Mouse (Mus musculus) frontal cortex, adult (tissue): ENCODE data around the gene Fchsd2.
A peak's percentile ranks its signal among the peaks of the same experiment; 100 is the strongest.

ENCODE experiments used
- ATAC-seq: cut with Nextera tagmentation; 2 replicates; pipeline ENCODE4 v1.9.2; 2017; ENCODE audit warnings: mild to moderate bottlenecking, moderate library complexity, mixed read lengths; ENCODE audit not compliant: low TSS enrichment

Fchsd2 gene

GRCm38 (mm10) chr7:101287820-101288219 is 195.2 kb downstream of the Fchsd2 start:
- ATAC-seq, result no peak

GRCm38 (mm10) chr7:101288436-101288835 is 195.8 kb downstream of the Fchsd2 start:
- ATAC-seq, result 0 out of 2 replicates have a peak, but pooled peaks have one; percentile 31

- ATAC-seq, result no peak
Measured at GRCm38 (mm10) chr7:101290401-101290800, 197.7 kb downstream of the Fchsd2 start.

GRCm38 (mm10) chr7:101291211-101291610 is 198.5 kb downstream of the Fchsd2 start:
- no peak for ATAC-seq

GRCm38 (mm10) chr7:101291641-101292040 is 199.0 kb downstream of the Fchsd2 start:
- ATAC-seq, result no peak

- no peak for ATAC-seq
Measured at GRCm38 (mm10) chr7:101292086-101292485, 199.4 kb downstream of the Fchsd2 start.

- ATAC-seq, result no peak
Measured at GRCm38 (mm10) chr7:101292696-101293095, 200.0 kb downstream of the Fchsd2 start.

GRCm38 (mm10) chr7:101293138-101293537 is 200.5 kb downstream of the Fchsd2 start:
- ATAC-seq, result no peak

- ATAC-seq, result no peak
Measured at GRCm38 (mm10) chr7:101293611-101294010, 200.9 kb downstream of the Fchsd2 start.

GRCm38 (mm10) chr7:101295438-101295837 is 202.8 kb downstream of the Fchsd2 start:
- no peak for ATAC-seq

GRCm38 (mm10) chr7:101296252-101297022 is 203.8 kb downstream of the Fchsd2 start:
- ATAC-seq, result peak; percentile 85

GRCm38 (mm10) chr7:101297023-101297405 is 204.4 kb downstream of the Fchsd2 start:
- ATAC-seq, result 0 out of 2 replicates have a peak, but pooled peaks have one; percentile 4

- ATAC-seq, result no peak
Measured at GRCm38 (mm10) chr7:101298375-101298774, 205.7 kb downstream of the Fchsd2 start.

GRCm38 (mm10) chr7:101301361-101301880 is 208.8 kb downstream of the Fchsd2 start:
- peak; percentile 18; the same call in 1 of the 2 replicates for ATAC-seq

GRCm38 (mm10) chr7:101301881-101302456 is 209.3 kb downstream of the Fchsd2 start, which contains the start of gene Atg16l2:
Atg16l2 (minus strand) TSS chr7:101302251.
- ATAC-seq, result peak; percentile 88

- peak; percentile 13; the same call in 1 of the 2 replicates for ATAC-seq
Measured at GRCm38 (mm10) chr7:101302691-101303090, 210.0 kb downstream of the Fchsd2 start.

GRCm38 (mm10) chr7:101306841-101307240 is 214.2 kb downstream of the Fchsd2 start:
- ATAC-seq, result no peak

- no peak for ATAC-seq
Measured at GRCm38 (mm10) chr7:101309985-101310326, 217.3 kb downstream of the Fchsd2 start.

GRCm38 (mm10) chr7:101310327-101311028 is 217.8 kb downstream of the Fchsd2 start:
- ATAC-seq, result peak; percentile 84

GRCm38 (mm10) chr7:101311061-101311460 is 218.4 kb downstream of the Fchsd2 start:
- ATAC-seq, result no peak

- ATAC-seq, result no peak
Measured at GRCm38 (mm10) chr7:101313033-101313432, 220.4 kb downstream of the Fchsd2 start.

GRCm38 (mm10) chr7:101314396-101314795 is 221.7 kb downstream of the Fchsd2 start:
- ATAC-seq, result peak; percentile 53
